Mouse (Mus musculus): ENCODE measurements around the gene Bscl2. TPM values are rescaled to one million over a fixed set of nuclear protein-coding genes. Genes with fewer than 3 reads are reported as not detected.
"Not testable (repeated sequence)": the region's sequence is repeated elsewhere in the genome, so short reads cannot be mapped to it uniquely, and the experiment has no call there.

Bscl2 gene
- polyA plus RNA-seq, 1 experiment, result 81.8 TPM

GRCm38 (mm10) chr19:8829660-8830059 lies 7.6 kb upstream of the Bscl2 start, which contains the start of gene AC129217.1:
Gene AC129217.1, plus strand, starts transcription at chr19:8829773.
- H3K4me3 ChIP-seq (ENCODE audit: insufficient read depth, low read length), result peak within 1 kb of the TSS; percentile 14
- TF ChIP-seq CTCF (IDR thresholded peaks at IDR 0.05; ENCODE audit: low read depth, low read length), result no peak
- no peak for TF ChIP-seq POLR2A (IDR thresholded peaks at IDR 0.05; ENCODE audit: borderline replicate concordance, low read depth, low read length)
- peaks cover 38% of the 10 kb centered on the region for H3K4me1 ChIP-seq (ENCODE audit: control insufficient read depth, insufficient read depth, low read length)
- H3K27ac ChIP-seq (ENCODE audit: insufficient read depth, low read depth, low read length), result peak within 1 kb of the TSS; percentile 65

- no peak overlapping the region for H3K4me3 ChIP-seq (ENCODE audit: insufficient read depth, low read length)
- no peak overlapping the region for H3K27ac ChIP-seq (ENCODE audit: insufficient read depth, low read depth, low read length)
- peaks cover 33% of the 10 kb centered on the region for H3K4me1 ChIP-seq (ENCODE audit: control insufficient read depth, insufficient read depth, low read length)
- TF ChIP-seq POLR2A (IDR thresholded peaks at IDR 0.05; ENCODE audit: borderline replicate concordance, low read depth, low read length), result no peak
- no peak for TF ChIP-seq CTCF (IDR thresholded peaks at IDR 0.05; ENCODE audit: low read depth, low read length)
These were observed 6.6 kb upstream of the Bscl2 start for GRCm38 (mm10) chr19:8830664-8831063.

- TF ChIP-seq CTCF (IDR thresholded peaks at IDR 0.05; ENCODE audit: low read depth, low read length) (no peak), POLR2A (IDR thresholded peaks at IDR 0.05; ENCODE audit: borderline replicate concordance, low read depth, low read length) (no peak)
- no peak overlapping the region for H3K4me3 ChIP-seq (ENCODE audit: insufficient read depth, low read length)
- H3K27ac ChIP-seq (ENCODE audit: insufficient read depth, low read depth, low read length), result no peak overlapping the region
These were observed 6.0 kb upstream of the Bscl2 start for GRCm38 (mm10) chr19:8831262-8831661.

GRCm38 (mm10) chr19:8832971-8833370 lies 4.3 kb upstream of the Bscl2 start:
- H3K27ac ChIP-seq (ENCODE audit: insufficient read depth, low read depth, low read length), result 0 out of 2 replicates have a peak overlapping the region, but pooled peaks have one; percentile 3
- H3K4me3 ChIP-seq (ENCODE audit: insufficient read depth, low read length), result no peak overlapping the region
- H3K4me1 ChIP-seq (ENCODE audit: control insufficient read depth, insufficient read depth, low read length), result peaks cover 38% of the 10 kb centered on the region
- TF ChIP-seq POLR2A (IDR thresholded peaks at IDR 0.05; ENCODE audit: borderline replicate concordance, low read depth, low read length), result no peak
- no peak for TF ChIP-seq CTCF (IDR thresholded peaks at IDR 0.05; ENCODE audit: low read depth, low read length)

More at GRCm38 (mm10) chr19:8831262-8831661, 6.0 kb upstream of the Bscl2 start:
- peaks cover 33% of the 10 kb centered on the region for H3K4me1 ChIP-seq (ENCODE audit: control insufficient read depth, insufficient read depth, low read length)

GRCm38 (mm10) chr19:8836327-8836726 lies 940 bp upstream of the Bscl2 start:
- H3K4me1 ChIP-seq (ENCODE audit: control insufficient read depth, insufficient read depth, low read length), result peaks cover 32% of the 10 kb centered on the region
- not testable (repeated sequence) for H3K27ac ChIP-seq (ENCODE audit: insufficient read depth, low read depth, low read length); H3K4me3 ChIP-seq (ENCODE audit: insufficient read depth, low read length)

- Histone ChIP-seq H3K4me3 (ENCODE audit: insufficient read depth, low read length) (peak overlapping the region; percentile 66), H3K4me1 (ENCODE audit: control insufficient read depth, insufficient read depth, low read length) (peaks cover 37% of the 10 kb centered on the region), H3K27ac (ENCODE audit: insufficient read depth, low read depth, low read length) (no peak overlapping the region)
- no peak for TF ChIP-seq POLR2A (IDR thresholded peaks at IDR 0.05; ENCODE audit: borderline replicate concordance, low read depth, low read length)
- no peak for TF ChIP-seq CTCF (IDR thresholded peaks at IDR 0.05; ENCODE audit: low read depth, low read length)
These were observed 919 bp downstream of the Bscl2 start for GRCm38 (mm10) chr19:8838041-8838730.

- Histone ChIP-seq H3K4me3 (ENCODE audit: insufficient read depth, low read length) (peak within 1 kb of the TSS; percentile 66), H3K4me1 (ENCODE audit: control insufficient read depth, insufficient read depth, low read length) (peaks cover 46% of the 10 kb centered on the region), H3K27ac (ENCODE audit: insufficient read depth, low read depth, low read length) (no peak within 1 kb of the TSS)
- TF ChIP-seq CTCF (IDR thresholded peaks at IDR 0.05; ENCODE audit: low read depth, low read length), result no peak
- no peak for TF ChIP-seq POLR2A (IDR thresholded peaks at IDR 0.05; ENCODE audit: borderline replicate concordance, low read depth, low read length)
These were observed 2.0 kb downstream of the Bscl2 start, which contains the start of gene Gng3 for GRCm38 (mm10) chr19:8839103-8839907. Gene Gng3, minus strand, starts transcription at chr19:8839194.

- TF ChIP-seq CTCF (IDR thresholded peaks at IDR 0.05; ENCODE audit: low read depth, low read length), result no peak
- TF ChIP-seq POLR2A (IDR thresholded peaks at IDR 0.05; ENCODE audit: borderline replicate concordance, low read depth, low read length), result peak; percentile 91
- Histone ChIP-seq H3K4me1 (ENCODE audit: control insufficient read depth, insufficient read depth, low read length) (peaks cover 51% of the 10 kb centered on the region), H3K4me3 (ENCODE audit: insufficient read depth, low read length) (peak overlapping the region; percentile 83), H3K27ac (ENCODE audit: insufficient read depth, low read depth, low read length) (peak overlapping the region; percentile 46)
These were observed 2.9 kb downstream of the Bscl2 start for GRCm38 (mm10) chr19:8839908-8840791.

- peaks cover 51% of the 10 kb centered on the region for H3K4me1 ChIP-seq (ENCODE audit: control insufficient read depth, insufficient read depth, low read length)
- H3K27ac ChIP-seq (ENCODE audit: insufficient read depth, low read depth, low read length), result no peak overlapping the region
- TF ChIP-seq POLR2A (IDR thresholded peaks at IDR 0.05; ENCODE audit: borderline replicate concordance, low read depth, low read length) (no peak), CTCF (IDR thresholded peaks at IDR 0.05; ENCODE audit: low read depth, low read length) (no peak)
- H3K4me3 ChIP-seq (ENCODE audit: insufficient read depth, low read length), result peak overlapping the region; percentile 83
These were observed 3.7 kb downstream of the Bscl2 start for GRCm38 (mm10) chr19:8841012-8841411.
